Mouse (Mus musculus): ENCODE measurements around the gene Specc1.

DNA sequence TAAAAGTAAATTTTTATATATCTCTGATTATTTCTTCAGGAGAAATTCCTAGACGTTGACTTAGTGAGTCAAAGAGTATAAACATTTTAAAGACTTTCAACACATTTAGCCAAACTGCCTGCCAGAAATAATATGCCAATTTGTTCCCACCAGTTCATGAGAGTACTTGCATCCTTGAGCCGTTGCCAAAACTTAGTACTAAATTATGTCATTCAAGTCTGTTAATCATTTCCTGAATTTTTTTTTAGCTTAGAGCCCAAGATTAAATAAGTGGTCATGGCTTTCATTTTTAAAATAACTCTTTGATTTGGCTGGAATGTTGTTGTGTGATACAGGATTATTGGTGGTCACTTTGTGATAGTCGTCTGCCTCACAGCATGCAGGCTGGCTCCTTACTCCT lies 163.3 kb downstream of the Specc1 start:
- TF ChIP-seq CTCF (IDR thresholded peaks at IDR 0.05; ENCODE audit: borderline replicate concordance, control insufficient read depth, extremely low read depth, insufficient read depth, low read length, poor library complexity): no peak
- no peak for TF ChIP-seq POLR2A (IDR thresholded peaks at IDR 0.05; ENCODE audit: control insufficient read depth, extremely low read depth, insufficient read depth, low read length, poor library complexity)
